Mouse (Mus musculus): ENCODE results near the gene Slc43a2. TPM values are rescaled to one million over a fixed set of nuclear protein-coding genes. Genes with fewer than 3 reads are reported as not detected.

Gene Slc43a2
- total and polyA plus RNA-seq, 3 experiments, result 4.2 to 11.5 (median 7.5) TPM

- peaks cover 47% of the 10 kb centered on the region for H3K27me3 ChIP-seq (ENCODE audit: insufficient read depth, low read length)
- H3K36me3 ChIP-seq (replicated peaks), result peaks cover 22% of the 10 kb centered on the region
- H3K4me1 ChIP-seq (ENCODE audit: insufficient read depth, low read depth, low read length), result peaks cover 31% of the 10 kb centered on the region
- no peak overlapping the region for H3K4me3 ChIP-seq (ENCODE audit: low read depth, low read length)
- TF ChIP-seq GATA2 (IDR thresholded peaks at IDR 0.05; ENCODE audit: borderline replicate concordance, low read depth, low read length) (no peak), TAL1 (conservative IDR thresholded peaks at IDR 0.05; ENCODE audit: low read depth, low read length) (no peak), CTCF (IDR thresholded peaks at IDR 0.05; ENCODE audit: low read depth, low read length) (no peak), GATA1 (IDR thresholded peaks at IDR 0.05; ENCODE audit: borderline replicate concordance, low read length) (no peak), POLR2AphosphoS5 (IDR thresholded peaks at IDR 0.05; ENCODE audit: insufficient replicate concordance, low read depth, low read length) (no peak)
- DNase-seq (ENCODE audit: low spot score), result no peak
- ATAC-seq (ENCODE audit: extremely low read depth, insufficient number of reproducible peaks, low FRiP score, poor library complexity, severe bottlenecking), result no peak
- no peaks in the 10 kb centered on the region for H3K9me3 ChIP-seq (replicated peaks)
Observed at GRCm38 (mm10) chr11:75574378-75575123, 43.1 kb downstream of the Slc43a2 start.

GRCm38 (mm10) chr11:75575560-75576123 lies 44.1 kb downstream of the Slc43a2 start:
- DNase-seq (ENCODE audit: low spot score), result no peak
- ATAC-seq (ENCODE audit: extremely low read depth, insufficient number of reproducible peaks, low FRiP score, poor library complexity, severe bottlenecking), result no peak
- no peak for TF ChIP-seq POLR2AphosphoS5 (IDR thresholded peaks at IDR 0.05; ENCODE audit: insufficient replicate concordance, low read depth, low read length)
- TF ChIP-seq GATA1 (IDR thresholded peaks at IDR 0.05; ENCODE audit: borderline replicate concordance, low read length), result no peak
- no peak for TF ChIP-seq CTCF (IDR thresholded peaks at IDR 0.05; ENCODE audit: low read depth, low read length)
- no peak for TF ChIP-seq GATA2 (IDR thresholded peaks at IDR 0.05; ENCODE audit: borderline replicate concordance, low read depth, low read length)
- Histone ChIP-seq H3K4me3 (ENCODE audit: low read depth, low read length) (no peak overlapping the region), H3K36me3 (replicated peaks) (peaks cover 19% of the 10 kb centered on the region), H3K27me3 (ENCODE audit: insufficient read depth, low read length) (peaks cover 50% of the 10 kb centered on the region), H3K4me1 (ENCODE audit: insufficient read depth, low read depth, low read length) (peaks cover 29% of the 10 kb centered on the region), H3K9me3 (replicated peaks) (no peaks in the 10 kb centered on the region)

GRCm38 (mm10) chr11:75578609-75579008 lies 47.1 kb downstream of the Slc43a2 start:
- peaks cover 46% of the 10 kb centered on the region for H3K27me3 ChIP-seq (ENCODE audit: insufficient read depth, low read length)
- H3K36me3 ChIP-seq (replicated peaks), result no peaks in the 10 kb centered on the region
- peaks cover 7% of the 10 kb centered on the region; the same call in 1 of the 2 replicates for H3K4me1 ChIP-seq (ENCODE audit: insufficient read depth, low read depth, low read length)
- DNase-seq (ENCODE audit: low spot score) (no peak), ATAC-seq (ENCODE audit: extremely low read depth, insufficient number of reproducible peaks, low FRiP score, poor library complexity, severe bottlenecking) (no peak)
- TF ChIP-seq TAL1 (conservative IDR thresholded peaks at IDR 0.05; ENCODE audit: low read depth, low read length) (no peak), GATA2 (IDR thresholded peaks at IDR 0.05; ENCODE audit: borderline replicate concordance, low read depth, low read length) (no peak), CTCF (IDR thresholded peaks at IDR 0.05; ENCODE audit: low read depth, low read length) (no peak), GATA1 (IDR thresholded peaks at IDR 0.05; ENCODE audit: borderline replicate concordance, low read length) (no peak), POLR2AphosphoS5 (IDR thresholded peaks at IDR 0.05; ENCODE audit: insufficient replicate concordance, low read depth, low read length) (no peak)
- H3K9me3 ChIP-seq (replicated peaks), result no peaks in the 10 kb centered on the region
- H3K4me3 ChIP-seq (ENCODE audit: low read depth, low read length), result no peak overlapping the region

GRCm38 (mm10) chr11:75581495-75582149 lies 50.1 kb downstream of the Slc43a2 start:
- no peak for DNase-seq (ENCODE audit: low spot score)
- no peaks in the 10 kb centered on the region for H3K9me3 ChIP-seq (replicated peaks)
- no peak overlapping the region for H3K4me3 ChIP-seq (ENCODE audit: low read depth, low read length)
- no peak for ATAC-seq (ENCODE audit: extremely low read depth, insufficient number of reproducible peaks, low FRiP score, poor library complexity, severe bottlenecking)
- no peaks in the 10 kb centered on the region for H3K36me3 ChIP-seq (replicated peaks)
- H3K27me3 ChIP-seq (ENCODE audit: insufficient read depth, low read length), result peaks cover 35% of the 10 kb centered on the region
- TF ChIP-seq CTCF (IDR thresholded peaks at IDR 0.05; ENCODE audit: low read depth, low read length) (no peak), TAL1 (conservative IDR thresholded peaks at IDR 0.05; ENCODE audit: low read depth, low read length) (no peak), POLR2AphosphoS5 (IDR thresholded peaks at IDR 0.05; ENCODE audit: insufficient replicate concordance, low read depth, low read length) (no peak)
- H3K4me1 ChIP-seq (ENCODE audit: insufficient read depth, low read depth, low read length), result peaks cover 4% of the 10 kb centered on the region; the same call in 1 of the 2 replicates

GRCm38 (mm10) chr11:75583521-75583920 lies 52.0 kb downstream of the Slc43a2 start:
- ATAC-seq (ENCODE audit: extremely low read depth, insufficient number of reproducible peaks, low FRiP score, poor library complexity, severe bottlenecking) (no peak), DNase-seq (ENCODE audit: low spot score) (no peak)
- Histone ChIP-seq H3K4me3 (ENCODE audit: low read depth, low read length) (no peak overlapping the region), H3K9me3 (replicated peaks) (no peaks in the 10 kb centered on the region), H3K27me3 (ENCODE audit: insufficient read depth, low read length) (peaks cover 28% of the 10 kb centered on the region), H3K4me1 (ENCODE audit: insufficient read depth, low read depth, low read length) (peaks cover 13% of the 10 kb centered on the region), H3K36me3 (replicated peaks) (no peaks in the 10 kb centered on the region)
- TF ChIP-seq TAL1 (conservative IDR thresholded peaks at IDR 0.05; ENCODE audit: low read depth, low read length), result no peak

DNA sequence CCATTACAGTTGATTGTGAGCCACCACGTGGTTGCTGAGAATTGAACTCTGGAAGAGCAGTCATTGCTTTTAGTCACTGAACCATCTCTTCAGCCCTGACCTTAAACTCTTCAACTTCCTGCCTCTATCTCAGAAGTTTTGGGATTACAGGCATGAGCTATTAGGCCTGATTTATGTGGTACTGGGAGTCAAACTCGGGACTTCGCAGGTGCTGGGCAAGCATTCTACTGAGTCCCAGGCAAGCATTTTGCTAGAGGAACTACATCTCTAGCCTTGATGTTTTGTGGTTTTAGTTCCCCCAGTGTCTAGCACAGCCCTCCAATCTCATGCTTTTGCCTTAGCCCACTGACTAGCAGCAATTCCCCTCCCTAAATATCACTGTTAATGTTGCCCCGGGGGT lies 53.6 kb downstream of the Slc43a2 start:
- no peak overlapping the region for H3K4me3 ChIP-seq (ENCODE audit: low read depth, low read length)
- TF ChIP-seq CTCF (IDR thresholded peaks at IDR 0.05; ENCODE audit: low read depth, low read length) (no peak), GATA2 (IDR thresholded peaks at IDR 0.05; ENCODE audit: borderline replicate concordance, low read depth, low read length) (no peak), POLR2AphosphoS5 (IDR thresholded peaks at IDR 0.05; ENCODE audit: insufficient replicate concordance, low read depth, low read length) (no peak), TAL1 (conservative IDR thresholded peaks at IDR 0.05; ENCODE audit: low read depth, low read length) (no peak), GATA1 (IDR thresholded peaks at IDR 0.05; ENCODE audit: borderline replicate concordance, low read length) (no peak)
- no peak for DNase-seq (ENCODE audit: low spot score)
- no peaks in the 10 kb centered on the region for H3K9me3 ChIP-seq (replicated peaks)
- H3K27me3 ChIP-seq (ENCODE audit: insufficient read depth, low read length), result peaks cover 22% of the 10 kb centered on the region
- H3K36me3 ChIP-seq (replicated peaks), result peaks cover 10% of the 10 kb centered on the region
- peaks cover 27% of the 10 kb centered on the region for H3K4me1 ChIP-seq (ENCODE audit: insufficient read depth, low read depth, low read length)
- no peak for ATAC-seq (ENCODE audit: extremely low read depth, insufficient number of reproducible peaks, low FRiP score, poor library complexity, severe bottlenecking)

All from G1E (cell line).